Mouse (Mus musculus): ENCODE data around the gene Fbxw7. TPM values are rescaled to one million over a fixed set of nuclear protein-coding genes. Genes with fewer than 3 reads are reported as not detected.
A peak's percentile ranks its signal among the peaks of the same experiment; 100 is the strongest.

The Fbxw7 gene
- total RNA-seq, 1 experiment from 2014 or later: 22.4 TPM

GRCm38 (mm10) chr3:84816951-84817350 lies 1.9 kb downstream of the Fbxw7 start:
- ATAC-seq (replicated peaks in 1 of 2; ENCODE audit: insufficient read depth in 1 of 2, low FRiP score in 2 of 2, low TSS enrichment in 1 of 2, low read depth in 1 of 2, poor library complexity in 2 of 2, severe bottlenecking in 2 of 2): no peak

- ATAC-seq (replicated peaks in 1 of 2; ENCODE audit: insufficient read depth in 1 of 2, low FRiP score in 2 of 2, low TSS enrichment in 1 of 2, low read depth in 1 of 2, poor library complexity in 2 of 2, severe bottlenecking in 2 of 2): no peak
These were observed 5.7 kb downstream of the Fbxw7 start for GRCm38 (mm10) chr3:84820654-84821201.

- no peak for ATAC-seq (replicated peaks in 1 of 2; ENCODE audit: insufficient read depth in 1 of 2, low FRiP score in 2 of 2, low TSS enrichment in 1 of 2, low read depth in 1 of 2, poor library complexity in 2 of 2, severe bottlenecking in 2 of 2)
These were observed 10.9 kb downstream of the Fbxw7 start for GRCm38 (mm10) chr3:84825990-84826389.

GRCm38 (mm10) chr3:84826405-84826804 lies 11.3 kb downstream of the Fbxw7 start:
- ATAC-seq (replicated peaks in 1 of 2; ENCODE audit: insufficient read depth in 1 of 2, low FRiP score in 2 of 2, low TSS enrichment in 1 of 2, low read depth in 1 of 2, poor library complexity in 2 of 2, severe bottlenecking in 2 of 2): no peak

GRCm38 (mm10) chr3:84826938-84827337 lies 11.9 kb downstream of the Fbxw7 start:
- ATAC-seq (replicated peaks in 1 of 2; ENCODE audit: insufficient read depth in 1 of 2, low FRiP score in 2 of 2, low TSS enrichment in 1 of 2, low read depth in 1 of 2, poor library complexity in 2 of 2, severe bottlenecking in 2 of 2): peak in 1 of 2 experiments; percentile 19; a peak in 1 of 4 replicates

GRCm38 (mm10) chr3:84827617-84828016 lies 12.5 kb downstream of the Fbxw7 start:
- ATAC-seq (replicated peaks in 1 of 2; ENCODE audit: insufficient read depth in 1 of 2, low FRiP score in 2 of 2, low TSS enrichment in 1 of 2, low read depth in 1 of 2, poor library complexity in 2 of 2, severe bottlenecking in 2 of 2): peak; percentile 67 to 72; a peak in 3 of 4 replicates

- ATAC-seq (replicated peaks in 1 of 2; ENCODE audit: insufficient read depth in 1 of 2, low FRiP score in 2 of 2, low TSS enrichment in 1 of 2, low read depth in 1 of 2, poor library complexity in 2 of 2, severe bottlenecking in 2 of 2): no peak
These were observed 14.3 kb downstream of the Fbxw7 start for GRCm38 (mm10) chr3:84829366-84829765.

GRCm38 (mm10) chr3:84836029-84836428 lies 21.0 kb downstream of the Fbxw7 start:
- no peak for ATAC-seq (replicated peaks in 1 of 2; ENCODE audit: insufficient read depth in 1 of 2, low FRiP score in 2 of 2, low TSS enrichment in 1 of 2, low read depth in 1 of 2, poor library complexity in 2 of 2, severe bottlenecking in 2 of 2)

- ATAC-seq (replicated peaks in 1 of 2; ENCODE audit: insufficient read depth in 1 of 2, low FRiP score in 2 of 2, low TSS enrichment in 1 of 2, low read depth in 1 of 2, poor library complexity in 2 of 2, severe bottlenecking in 2 of 2): peak in 1 of 2 experiments; percentile 17; a peak in 1 of 4 replicates
These were observed 22.9 kb downstream of the Fbxw7 start for GRCm38 (mm10) chr3:84837984-84838383.

- ATAC-seq (replicated peaks in 1 of 2; ENCODE audit: insufficient read depth in 1 of 2, low FRiP score in 2 of 2, low TSS enrichment in 1 of 2, low read depth in 1 of 2, poor library complexity in 2 of 2, severe bottlenecking in 2 of 2): no peak
These were observed 24.4 kb downstream of the Fbxw7 start for GRCm38 (mm10) chr3:84839499-84839898.

- no peak for ATAC-seq (replicated peaks in 1 of 2; ENCODE audit: insufficient read depth in 1 of 2, low FRiP score in 2 of 2, low TSS enrichment in 1 of 2, low read depth in 1 of 2, poor library complexity in 2 of 2, severe bottlenecking in 2 of 2)
These were observed 26.2 kb downstream of the Fbxw7 start for GRCm38 (mm10) chr3:84841271-84841670.

- peak in 1 of 2 experiments; percentile 56; a peak in 1 of 4 replicates for ATAC-seq (replicated peaks in 1 of 2; ENCODE audit: insufficient read depth in 1 of 2, low FRiP score in 2 of 2, low TSS enrichment in 1 of 2, low read depth in 1 of 2, poor library complexity in 2 of 2, severe bottlenecking in 2 of 2)
These were observed 27.7 kb downstream of the Fbxw7 start for GRCm38 (mm10) chr3:84842793-84843192.

GRCm38 (mm10) chr3:84843594-84843993 lies 28.5 kb downstream of the Fbxw7 start:
- no peak for ATAC-seq (replicated peaks in 1 of 2; ENCODE audit: insufficient read depth in 1 of 2, low FRiP score in 2 of 2, low TSS enrichment in 1 of 2, low read depth in 1 of 2, poor library complexity in 2 of 2, severe bottlenecking in 2 of 2)

- peak; percentile 60 to 86 for ATAC-seq (replicated peaks in 1 of 2; ENCODE audit: insufficient read depth in 1 of 2, low FRiP score in 2 of 2, low TSS enrichment in 1 of 2, low read depth in 1 of 2, poor library complexity in 2 of 2, severe bottlenecking in 2 of 2)
These were observed 33.7 kb downstream of the Fbxw7 start for GRCm38 (mm10) chr3:84848798-84849197.

GRCm38 (mm10) chr3:84850418-84850817 lies 35.4 kb downstream of the Fbxw7 start:
- ATAC-seq (replicated peaks in 1 of 2; ENCODE audit: insufficient read depth in 1 of 2, low FRiP score in 2 of 2, low TSS enrichment in 1 of 2, low read depth in 1 of 2, poor library complexity in 2 of 2, severe bottlenecking in 2 of 2): no peak

- no peak for ATAC-seq (replicated peaks in 1 of 2; ENCODE audit: insufficient read depth in 1 of 2, low FRiP score in 2 of 2, low TSS enrichment in 1 of 2, low read depth in 1 of 2, poor library complexity in 2 of 2, severe bottlenecking in 2 of 2)
These were observed 36.7 kb downstream of the Fbxw7 start for GRCm38 (mm10) chr3:84851801-84852200.

- ATAC-seq (replicated peaks in 1 of 2; ENCODE audit: insufficient read depth in 1 of 2, low FRiP score in 2 of 2, low TSS enrichment in 1 of 2, low read depth in 1 of 2, poor library complexity in 2 of 2, severe bottlenecking in 2 of 2): no peak
These were observed 37.8 kb downstream of the Fbxw7 start for GRCm38 (mm10) chr3:84852877-84853276.

- ATAC-seq (replicated peaks in 1 of 2; ENCODE audit: insufficient read depth in 1 of 2, low FRiP score in 2 of 2, low TSS enrichment in 1 of 2, low read depth in 1 of 2, poor library complexity in 2 of 2, severe bottlenecking in 2 of 2): no peak
These were observed 39.4 kb downstream of the Fbxw7 start for GRCm38 (mm10) chr3:84854440-84854839.

- no peak for ATAC-seq (replicated peaks in 1 of 2; ENCODE audit: insufficient read depth in 1 of 2, low FRiP score in 2 of 2, low TSS enrichment in 1 of 2, low read depth in 1 of 2, poor library complexity in 2 of 2, severe bottlenecking in 2 of 2)
These were observed 45.6 kb downstream of the Fbxw7 start for GRCm38 (mm10) chr3:84860669-84861068.

Data from hematopoietic stem cell, adult 5-6 weeks (primary cell).